Mouse (Mus musculus): ENCODE results near the gene Rnasek. TPM values are rescaled to one million over a fixed set of nuclear protein-coding genes. Genes with fewer than 3 reads are reported as not detected.

Rnasek gene
- polyA plus RNA-seq (2012; ENCODE audit: insufficient read depth, insufficient read length, missing spikeins) = 214 and 232 TPM in 2 replicates

DNA sequence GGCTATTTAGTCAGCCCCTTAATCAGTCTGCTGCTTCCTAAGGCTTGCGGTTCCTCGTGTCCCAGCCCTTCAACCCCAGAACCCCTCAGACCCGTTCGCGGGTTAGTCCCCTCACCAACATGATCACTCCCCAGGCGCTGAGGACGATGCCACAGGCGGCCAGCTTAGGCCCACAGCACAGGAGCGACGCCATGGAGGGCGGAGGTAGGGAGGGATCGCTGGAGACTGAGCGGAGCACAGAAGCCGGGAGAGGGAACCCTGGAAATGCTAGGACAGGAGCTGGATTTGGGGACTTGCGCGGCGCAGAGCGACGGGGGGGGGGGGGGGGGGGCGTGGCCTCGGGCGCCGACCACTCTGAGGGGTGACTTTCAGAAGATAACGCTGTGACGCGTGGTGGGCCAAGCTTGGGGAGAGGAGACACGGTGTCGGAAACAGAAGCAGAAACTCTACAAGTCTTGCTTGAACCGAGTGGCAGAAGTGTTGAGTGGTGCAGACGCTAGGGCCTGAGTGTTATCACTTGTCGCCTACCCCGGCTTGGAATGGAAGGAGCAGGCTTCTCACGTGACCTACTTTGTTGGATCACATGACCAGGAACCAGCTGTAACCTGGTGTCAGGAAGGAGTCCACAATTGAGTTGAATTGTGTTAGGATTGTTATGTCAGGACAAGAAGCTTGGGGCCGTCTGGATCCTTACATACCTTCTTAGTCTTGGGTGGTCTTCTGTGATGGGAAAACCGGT is at the start of gene Rnasek, which contains the start of gene Gm21988:
TSS of gene Rnasek (minus strand) at position 302 of the 739 bp plus-strand sequence.
TSS of gene Gm21988 (minus strand) at position 290 of the 739 bp plus-strand sequence.
- H3K27ac ChIP-seq (replicated peaks; ENCODE audit: low read depth, low read length) = peak within 1 kb of the TSS; percentile 97
- H3K4me1 ChIP-seq (ENCODE audit: control insufficient read depth, insufficient read depth, insufficient read length, low read length) = peaks cover 2% of the 10 kb centered on the region; the same call in 1 of the 2 replicates
- peak within 1 kb of the TSS; percentile 91 for H3K4me3 ChIP-seq (ENCODE audit: insufficient read depth, low read depth, low read length)

DNA sequence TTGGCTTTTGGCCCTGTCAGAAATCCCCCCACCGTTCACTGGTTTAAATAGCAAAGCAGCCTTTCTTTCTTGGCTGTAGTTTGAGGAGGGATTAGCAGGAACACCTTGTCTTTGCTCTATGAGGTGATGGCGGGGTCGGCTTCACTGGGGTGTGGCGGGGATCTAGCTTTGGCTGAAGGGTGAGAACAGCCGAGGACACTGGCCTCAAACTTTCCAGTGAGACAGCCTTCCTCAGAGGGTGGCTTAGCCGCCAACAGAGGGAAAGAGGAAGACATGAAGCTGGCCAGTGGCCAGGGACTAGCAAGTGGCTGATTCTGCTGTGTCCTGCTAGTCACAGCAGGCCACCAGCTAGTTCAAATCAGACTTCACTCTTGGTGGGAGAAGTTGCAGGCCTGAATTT is 49.6 kb upstream of the Rnasek start:
- Histone ChIP-seq H3K4me1 (ENCODE audit: control insufficient read depth, insufficient read depth, insufficient read length, low read length) (no peaks in the 10 kb centered on the region), H3K4me3 (ENCODE audit: insufficient read depth, low read depth, low read length) (no peak overlapping the region), H3K27ac (replicated peaks; ENCODE audit: low read depth, low read length) (no peak overlapping the region)

DNA sequence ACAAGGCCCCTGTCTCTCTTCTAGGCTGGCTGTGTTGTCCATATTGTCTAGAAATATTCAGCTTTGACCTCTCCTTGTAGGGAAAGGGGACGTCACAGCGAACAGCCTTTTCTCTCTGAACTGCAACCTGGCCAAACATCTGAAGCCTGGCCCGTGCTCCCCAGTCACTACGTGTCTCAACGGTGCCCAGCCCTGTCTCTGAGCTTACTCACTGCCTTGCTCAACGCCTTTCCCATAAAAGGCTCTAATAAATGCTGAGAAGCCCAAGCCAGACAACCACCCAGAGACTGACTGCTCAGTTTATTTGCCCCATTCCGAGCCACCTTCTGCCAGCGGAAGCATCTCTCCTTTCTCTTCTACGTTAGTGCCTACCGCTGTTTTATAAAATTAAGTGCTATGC is 48.5 kb upstream of the Rnasek start:
- Histone ChIP-seq H3K27ac (replicated peaks; ENCODE audit: low read depth, low read length) (no peak overlapping the region), H3K4me1 (ENCODE audit: control insufficient read depth, insufficient read depth, insufficient read length, low read length) (no peaks in the 10 kb centered on the region), H3K4me3 (ENCODE audit: insufficient read depth, low read depth, low read length) (no peak overlapping the region)

DNA sequence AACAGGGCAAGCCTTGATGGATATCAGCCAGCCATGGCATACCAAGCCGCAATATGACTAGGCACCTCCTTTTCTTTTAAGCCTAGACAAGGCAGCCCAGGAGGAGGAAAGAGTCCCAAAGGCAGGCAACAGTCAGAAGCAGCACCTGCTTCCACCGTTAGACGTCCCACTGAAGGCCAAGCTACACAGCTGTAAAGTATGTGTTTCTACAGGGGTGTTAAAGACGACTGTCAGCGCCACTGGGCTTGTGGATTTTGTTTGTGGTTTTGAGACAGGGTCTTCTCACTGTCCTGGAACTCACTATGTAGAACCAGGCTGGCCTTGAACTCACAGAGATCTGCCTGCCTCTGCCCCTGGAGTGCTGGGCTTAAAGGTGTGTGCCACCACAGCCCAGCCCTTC is 46.0 kb upstream of the Rnasek start:
- H3K27ac ChIP-seq (replicated peaks; ENCODE audit: low read depth, low read length) = no peak overlapping the region
- no peaks in the 10 kb centered on the region for H3K4me1 ChIP-seq (ENCODE audit: control insufficient read depth, insufficient read depth, insufficient read length, low read length)
- no peak overlapping the region for H3K4me3 ChIP-seq (ENCODE audit: insufficient read depth, low read depth, low read length)

DNA sequence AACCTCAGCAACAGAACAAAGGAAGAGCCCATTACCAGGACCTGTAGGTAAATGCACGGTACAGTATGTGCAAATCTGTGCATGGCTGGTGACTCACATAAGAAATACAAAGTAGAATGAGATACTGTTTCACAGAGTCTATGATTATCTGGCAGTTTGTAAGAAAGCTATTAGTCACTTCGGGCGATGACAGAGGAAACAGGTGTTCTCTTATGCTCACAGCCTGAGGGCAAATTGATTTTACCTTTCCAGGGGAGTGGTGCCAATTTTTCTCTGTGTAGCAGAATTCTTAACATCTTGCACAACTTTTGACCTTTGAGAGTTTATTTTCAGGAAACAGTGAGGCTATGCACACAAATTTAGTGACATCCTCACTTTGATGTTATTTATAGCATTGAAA is 45.1 kb upstream of the Rnasek start:
- Histone ChIP-seq H3K4me3 (ENCODE audit: insufficient read depth, low read depth, low read length) (no peak overlapping the region), H3K27ac (replicated peaks; ENCODE audit: low read depth, low read length) (no peak overlapping the region), H3K4me1 (ENCODE audit: control insufficient read depth, insufficient read depth, insufficient read length, low read length) (no peaks in the 10 kb centered on the region)

DNA sequence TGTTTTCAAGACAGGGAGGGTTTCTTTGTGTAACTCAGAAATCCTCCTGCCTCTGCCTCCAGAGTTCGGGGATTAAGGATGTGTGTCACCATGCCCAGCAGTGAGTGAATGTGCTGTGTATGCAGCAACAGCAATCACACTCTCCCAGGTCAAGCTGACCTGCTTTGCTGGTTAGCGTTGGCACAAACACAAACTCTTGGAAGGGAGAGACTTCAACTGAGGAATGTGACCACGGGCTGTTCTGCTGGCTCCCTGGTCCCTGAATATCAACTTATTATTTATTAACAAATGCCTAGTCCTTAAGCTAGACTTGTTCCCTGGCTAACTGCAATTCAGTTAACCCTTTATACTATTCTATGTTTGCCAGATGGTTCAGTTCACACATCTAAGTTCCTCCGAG is 44.0 kb upstream of the Rnasek start:
- H3K27ac ChIP-seq (replicated peaks; ENCODE audit: low read depth, low read length) = no peak overlapping the region
- H3K4me1 ChIP-seq (ENCODE audit: control insufficient read depth, insufficient read depth, insufficient read length, low read length) = no peaks in the 10 kb centered on the region
- H3K4me3 ChIP-seq (ENCODE audit: insufficient read depth, low read depth, low read length) = no peak overlapping the region

DNA sequence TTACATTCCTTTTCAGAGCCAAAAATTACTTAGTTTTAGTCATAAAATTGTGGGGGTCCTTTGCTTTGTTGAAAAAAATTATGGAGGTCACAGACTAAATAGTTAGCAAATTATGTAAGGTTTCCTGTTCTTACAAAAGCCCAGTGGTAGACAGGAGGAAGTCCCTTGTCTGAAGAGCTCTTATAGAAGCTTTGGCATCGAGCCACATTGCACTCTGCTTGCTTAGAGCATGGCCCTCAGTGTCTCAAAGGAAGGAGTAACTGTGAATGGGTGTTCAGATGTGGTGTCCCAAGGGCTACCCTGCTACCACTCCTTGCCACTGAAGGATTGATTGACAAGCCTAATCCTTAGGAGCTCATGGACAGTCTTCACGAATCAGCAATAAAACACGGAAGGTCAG is 40.8 kb upstream of the Rnasek start:
- H3K4me3 ChIP-seq (ENCODE audit: insufficient read depth, low read depth, low read length) = no peak overlapping the region
- no peaks in the 10 kb centered on the region for H3K4me1 ChIP-seq (ENCODE audit: control insufficient read depth, insufficient read depth, insufficient read length, low read length)
- no peak overlapping the region for H3K27ac ChIP-seq (replicated peaks; ENCODE audit: low read depth, low read length)

DNA sequence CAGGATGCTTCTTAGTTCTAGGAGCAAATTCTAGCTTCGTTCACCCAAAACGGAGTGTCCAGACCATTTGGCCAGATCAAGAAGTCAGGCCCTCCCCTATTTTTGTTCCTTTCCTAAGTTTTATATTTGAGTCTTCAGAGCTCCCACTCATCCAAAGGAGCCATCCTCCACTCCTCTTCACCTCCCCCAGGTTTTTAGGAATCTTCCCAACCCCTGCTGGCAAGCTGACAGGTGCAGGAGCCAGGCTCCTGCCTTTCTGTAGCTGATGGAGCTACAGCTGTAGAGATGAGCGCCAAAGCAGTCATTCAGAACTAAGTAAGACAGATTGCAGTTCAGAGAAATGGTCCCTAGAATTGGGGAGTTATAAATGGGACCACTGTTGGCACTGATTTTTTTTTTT is 39.3 kb upstream of the Rnasek start:
- Histone ChIP-seq H3K4me1 (ENCODE audit: control insufficient read depth, insufficient read depth, insufficient read length, low read length) (no peaks in the 10 kb centered on the region), H3K4me3 (ENCODE audit: insufficient read depth, low read depth, low read length) (no peak overlapping the region), H3K27ac (replicated peaks; ENCODE audit: low read depth, low read length) (no peak overlapping the region)

DNA sequence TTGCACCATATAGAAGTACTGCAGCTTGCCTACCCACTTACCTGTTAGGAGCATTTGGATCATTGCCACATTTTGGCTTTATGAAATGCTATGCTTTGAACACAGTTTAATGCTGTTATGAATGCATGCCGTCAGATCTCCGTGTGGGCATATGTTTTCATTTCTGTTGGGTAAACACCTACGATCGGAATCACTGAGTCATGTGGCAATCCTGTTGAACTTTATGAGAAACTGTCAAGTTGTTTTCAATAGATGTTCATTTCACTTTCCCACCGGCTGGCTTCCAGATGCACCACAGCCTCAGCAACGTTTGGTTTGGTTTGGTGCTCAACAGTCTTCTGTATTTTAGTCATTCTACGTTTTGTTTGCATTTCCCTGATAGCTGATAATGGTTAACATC is 32.0 kb upstream of the Rnasek start:
- H3K4me1 ChIP-seq (ENCODE audit: control insufficient read depth, insufficient read depth, insufficient read length, low read length) = 0 out of 2 replicates have a peak, but pooled peaks cover 2% of the 10 kb centered on the region
- H3K4me3 ChIP-seq (ENCODE audit: insufficient read depth, low read depth, low read length) = no peak overlapping the region
- H3K27ac ChIP-seq (replicated peaks; ENCODE audit: low read depth, low read length) = no peak overlapping the region

DNA sequence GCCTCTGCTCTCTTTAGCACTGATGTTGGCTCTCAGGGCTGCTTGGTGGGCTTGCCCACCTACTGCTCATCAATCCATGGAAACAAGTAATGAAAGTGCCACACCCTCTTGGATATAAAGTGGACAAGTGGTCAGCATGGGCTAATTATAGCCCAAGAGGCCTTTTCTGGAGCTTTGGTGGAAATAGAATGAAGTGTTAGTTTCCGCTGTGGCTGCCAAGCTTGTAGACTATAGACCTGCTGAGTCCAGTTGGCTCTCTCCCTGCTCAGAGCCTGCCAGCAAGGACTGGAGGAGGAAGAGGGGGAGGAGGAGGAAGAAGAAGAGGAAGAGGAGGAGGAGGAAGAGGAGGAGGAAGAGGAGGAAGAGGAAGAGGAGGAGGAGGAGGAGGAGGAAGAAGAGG is 26.8 kb upstream of the Rnasek start:
- no peak overlapping the region for H3K27ac ChIP-seq (replicated peaks; ENCODE audit: low read depth, low read length)
- peaks cover 11% of the 10 kb centered on the region for H3K4me1 ChIP-seq (ENCODE audit: control insufficient read depth, insufficient read depth, insufficient read length, low read length)
- no peak overlapping the region for H3K4me3 ChIP-seq (ENCODE audit: insufficient read depth, low read depth, low read length)

DNA sequence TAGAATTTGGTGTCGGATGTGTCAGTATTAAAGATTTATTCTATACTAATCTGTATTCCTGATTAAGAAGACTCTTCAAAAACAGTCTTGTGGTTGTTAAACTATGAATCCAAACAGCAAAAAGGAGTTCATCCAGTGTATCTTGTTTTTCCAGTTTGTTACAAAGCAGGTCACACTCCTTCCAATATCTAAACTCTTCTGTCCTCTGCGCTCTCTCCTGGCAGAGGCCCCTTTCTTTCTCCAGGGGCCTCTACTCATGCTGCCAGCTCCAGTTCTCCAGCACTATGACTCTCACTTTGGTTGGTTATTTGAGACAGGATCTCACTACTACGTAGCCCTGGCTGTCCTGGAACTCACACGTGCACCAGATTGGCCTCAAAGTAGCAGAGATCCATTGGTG is 26.2 kb upstream of the Rnasek start:
- Histone ChIP-seq H3K4me1 (ENCODE audit: control insufficient read depth, insufficient read depth, insufficient read length, low read length) (peaks cover 11% of the 10 kb centered on the region), H3K4me3 (ENCODE audit: insufficient read depth, low read depth, low read length) (no peak overlapping the region), H3K27ac (replicated peaks; ENCODE audit: low read depth, low read length) (no peak overlapping the region)

DNA sequence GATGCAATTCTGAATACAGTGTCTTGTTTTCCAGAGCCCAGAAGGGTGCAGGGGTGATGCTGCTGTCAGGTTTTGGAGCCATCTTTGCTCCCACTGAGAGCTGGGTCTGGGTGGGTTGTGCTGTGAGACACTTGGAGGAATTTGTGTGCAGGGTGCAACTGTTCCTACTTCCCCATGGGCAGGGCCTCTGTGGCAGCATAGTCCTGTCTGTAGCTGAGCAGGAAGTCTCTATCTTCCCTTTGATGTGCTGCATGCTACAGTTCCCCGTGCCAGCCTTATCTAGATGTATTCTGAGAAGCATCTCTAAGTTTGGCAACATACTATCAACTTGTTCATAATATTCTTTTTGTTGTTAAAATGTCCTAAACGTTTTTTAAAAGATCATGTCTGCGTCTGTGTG is 25.6 kb upstream of the Rnasek start:
- H3K4me3 ChIP-seq (ENCODE audit: insufficient read depth, low read depth, low read length) = no peak overlapping the region
- peaks cover 11% of the 10 kb centered on the region for H3K4me1 ChIP-seq (ENCODE audit: control insufficient read depth, insufficient read depth, insufficient read length, low read length)
- H3K27ac ChIP-seq (replicated peaks; ENCODE audit: low read depth, low read length) = no peak overlapping the region

DNA sequence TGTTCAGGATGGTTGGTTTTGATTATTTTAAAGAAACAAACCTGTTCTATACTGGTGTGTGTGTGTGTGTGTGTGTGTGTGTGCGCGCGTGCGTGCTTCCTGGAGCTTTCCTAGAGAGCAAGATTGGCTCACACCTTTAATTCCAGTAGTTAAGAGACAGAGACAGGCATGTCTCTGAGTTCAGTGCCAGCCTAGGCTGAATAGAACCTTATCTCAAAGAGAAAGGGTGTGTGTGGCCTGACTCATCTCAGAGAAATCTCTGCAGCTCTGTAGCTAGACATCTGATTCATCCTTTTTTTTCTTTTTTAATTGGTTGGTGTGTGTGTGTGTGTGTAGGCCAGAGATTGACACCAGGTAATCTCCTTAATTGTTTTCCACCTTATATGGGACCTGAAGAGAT is 19.4 kb upstream of the Rnasek start:
- Histone ChIP-seq H3K4me1 (ENCODE audit: control insufficient read depth, insufficient read depth, insufficient read length, low read length) (no peaks in the 10 kb centered on the region), H3K27ac (replicated peaks; ENCODE audit: low read depth, low read length) (no peak overlapping the region), H3K4me3 (ENCODE audit: insufficient read depth, low read depth, low read length) (no peak overlapping the region)

DNA sequence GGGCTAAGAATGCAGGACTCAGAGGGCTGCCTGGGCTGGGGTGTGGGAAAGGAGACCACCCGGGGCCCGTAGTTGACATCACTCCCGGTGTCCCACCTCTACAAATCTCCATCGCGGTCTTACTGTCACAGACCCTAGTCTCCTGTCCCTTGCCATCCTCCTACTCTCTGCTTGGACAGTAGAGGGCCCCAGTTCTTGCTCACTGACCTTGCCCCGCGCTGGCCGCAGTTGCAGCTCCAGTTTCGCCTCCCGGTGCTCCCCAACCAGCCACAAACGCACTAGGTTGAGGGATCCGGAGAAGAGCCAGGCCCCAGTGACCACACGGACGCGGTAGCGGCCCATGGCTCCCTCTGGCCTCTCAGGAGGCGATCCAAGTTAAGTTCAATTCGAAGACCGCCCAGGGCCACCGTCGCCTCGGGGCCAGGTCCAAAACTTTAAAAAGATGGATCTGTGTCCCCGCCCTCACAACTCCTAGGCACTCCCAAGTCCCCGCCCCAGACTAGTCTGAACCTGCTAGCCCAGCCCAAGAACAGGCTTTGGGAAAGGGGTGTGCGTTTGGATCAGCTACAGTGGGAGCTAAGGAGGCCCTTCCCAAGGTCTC is 15.4 kb upstream of the Rnasek start, which contains the start of gene Alox12:
TSS of gene Alox12 (minus strand) at position 423 of the 601 bp plus-strand sequence.
- Histone ChIP-seq H3K4me3 (ENCODE audit: insufficient read depth, low read depth, low read length) (peak within 1 kb of the TSS; percentile 64), H3K27ac (replicated peaks; ENCODE audit: low read depth, low read length) (no peak within 1 kb of the TSS), H3K4me1 (ENCODE audit: control insufficient read depth, insufficient read depth, insufficient read length, low read length) (no peaks in the 10 kb centered on the region)

DNA sequence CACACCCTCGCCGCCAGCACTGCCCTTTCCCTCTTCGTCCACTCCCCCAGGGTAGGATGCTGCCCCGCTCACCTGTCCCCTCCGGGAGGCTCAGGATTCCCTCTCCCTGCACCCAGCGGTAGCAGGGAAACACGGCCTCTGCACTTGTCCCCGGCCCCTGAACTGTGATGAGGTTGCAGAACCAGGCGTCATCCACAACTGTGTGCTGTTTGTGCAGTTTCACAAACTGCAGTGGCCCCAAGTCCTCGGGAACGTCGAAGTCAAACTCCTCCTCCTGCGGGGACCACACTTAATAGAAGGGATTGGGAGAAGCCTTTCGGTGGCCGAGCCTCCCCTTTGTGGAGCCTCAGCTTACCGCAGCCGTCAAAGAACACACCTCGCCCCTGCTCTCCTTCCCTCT is 14.7 kb upstream of the Rnasek start:
- Histone ChIP-seq H3K4me1 (ENCODE audit: control insufficient read depth, insufficient read depth, insufficient read length, low read length) (no peaks in the 10 kb centered on the region), H3K4me3 (ENCODE audit: insufficient read depth, low read depth, low read length) (peak overlapping the region; percentile 64), H3K27ac (replicated peaks; ENCODE audit: low read depth, low read length) (no peak overlapping the region)

DNA sequence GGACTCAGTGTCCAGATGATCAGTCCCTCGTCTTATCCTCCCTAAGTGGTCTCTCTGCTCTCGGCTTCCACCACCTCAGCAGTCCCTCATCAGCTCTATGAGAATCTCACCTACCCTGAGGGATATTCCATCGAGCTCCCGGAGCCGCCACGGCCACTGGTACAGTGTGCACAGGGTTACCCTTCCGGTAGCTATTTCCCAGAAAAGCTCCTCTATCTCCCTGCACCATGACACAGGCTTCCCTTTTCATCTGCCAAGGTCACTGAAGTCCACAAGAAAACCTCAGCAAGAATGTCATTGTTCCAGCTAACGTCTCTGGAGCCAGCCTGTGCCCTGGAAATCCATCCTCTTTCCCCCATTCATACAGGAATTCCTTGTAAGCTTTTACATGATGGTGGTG is 12.2 kb upstream of the Rnasek start:
- no peak overlapping the region for H3K4me3 ChIP-seq (ENCODE audit: insufficient read depth, low read depth, low read length)
- H3K27ac ChIP-seq (replicated peaks; ENCODE audit: low read depth, low read length) = no peak overlapping the region
- no peaks in the 10 kb centered on the region for H3K4me1 ChIP-seq (ENCODE audit: control insufficient read depth, insufficient read depth, insufficient read length, low read length)
